Mouse (Mus musculus): ENCODE data around the gene Zfp11. TPM values are rescaled to one million over a fixed set of nuclear protein-coding genes. Genes with fewer than 3 reads are reported as not detected.
"Not testable (repeated sequence)": the region's sequence is repeated elsewhere in the genome, so short reads cannot be mapped to it uniquely, and the experiment has no call there.

Zfp11 gene
- polyA plus RNA-seq, 1 experiment from 2014 or later = 4.3 TPM

- Histone ChIP-seq H3K4me2 (no peak overlapping the region), H3K9ac (no peak overlapping the region), H3K4me1 (replicated peaks) (0 out of 2 replicates have a peak, but pooled peaks cover 6% of the 10 kb centered on the region), H3K4me3 (no peak overlapping the region), H3K9me3 (replicated peaks) (no peaks in the 10 kb centered on the region), H3K36me3 (no peaks in the 10 kb centered on the region), H3K27ac (ENCODE audit: poor library complexity, severe bottlenecking) (no peak overlapping the region), H3K27me3 (replicated peaks) (no peaks in the 10 kb centered on the region)
- no peak for ATAC-seq (ENCODE audit: insufficient number of reproducible peaks, low FRiP score)
- 67% methylated on average over 4 of the region's 4 CpGs for WGBS
Observed at GRCm38 (mm10) chr5:129667851-129668250, 2.0 kb downstream of the Zfp11 start.

DNA sequence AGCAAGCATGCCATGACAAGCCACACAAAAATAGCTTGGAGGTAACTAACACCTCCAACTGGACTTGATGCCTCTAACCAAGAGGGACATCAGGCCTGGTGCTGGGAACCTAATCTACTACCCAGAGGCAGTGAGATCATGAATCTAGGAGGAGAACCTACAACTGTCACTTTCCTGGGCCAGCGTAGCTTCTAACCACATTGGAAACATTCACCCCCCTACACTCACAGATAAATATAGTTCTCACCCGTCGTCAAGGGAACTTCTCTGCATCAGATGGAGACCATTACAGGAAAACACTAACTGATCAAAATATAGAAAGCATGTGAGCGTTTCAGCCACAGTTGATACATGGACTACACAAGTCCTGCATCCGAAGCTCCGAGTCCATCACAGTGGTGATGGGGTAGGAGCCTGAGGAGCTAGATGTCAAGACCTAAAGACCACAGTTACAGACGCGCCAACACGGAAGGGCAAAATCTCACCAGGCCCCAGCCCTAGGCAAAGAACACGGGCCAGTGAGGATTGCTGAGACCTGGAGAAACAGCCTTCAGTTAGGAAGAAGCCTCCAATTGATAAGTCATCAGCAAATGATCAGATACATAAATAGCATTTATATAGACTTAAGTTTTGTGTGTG lies 3.5 kb downstream of the Zfp11 start:
- no peak overlapping the region for H3K27ac ChIP-seq (ENCODE audit: poor library complexity, severe bottlenecking)
- no peak overlapping the region for H3K4me3 ChIP-seq
- 90% methylated on average over 10 of the region's 10 CpGs for WGBS
- H3K9ac ChIP-seq = no peak overlapping the region
- no peak overlapping the region for H3K4me2 ChIP-seq
- 0 out of 2 replicates have a peak, but pooled peaks cover 6% of the 10 kb centered on the region for H3K4me1 ChIP-seq (replicated peaks)
- H3K36me3 ChIP-seq = no peaks in the 10 kb centered on the region
- no peaks in the 10 kb centered on the region for H3K27me3 ChIP-seq (replicated peaks)
- ATAC-seq (ENCODE audit: insufficient number of reproducible peaks, low FRiP score) = no peak
- H3K9me3 ChIP-seq (replicated peaks) = no peaks in the 10 kb centered on the region

GRCm38 (mm10) chr5:129664090-129664489 lies 5.8 kb downstream of the Zfp11 start:
- ATAC-seq (ENCODE audit: insufficient number of reproducible peaks, low FRiP score) = no peak
- H3K27me3 ChIP-seq (replicated peaks) = no peaks in the 10 kb centered on the region
- H3K27ac ChIP-seq (ENCODE audit: poor library complexity, severe bottlenecking) = no peak overlapping the region
- peaks cover 18% of the 10 kb centered on the region for H3K36me3 ChIP-seq
- H3K4me1 ChIP-seq (replicated peaks) = 0 out of 2 replicates have a peak, but pooled peaks cover 6% of the 10 kb centered on the region
- WGBS = 76% methylated on average over 5 of the region's 5 CpGs
- H3K9me3 ChIP-seq (replicated peaks) = no peaks in the 10 kb centered on the region
- no peak overlapping the region for H3K9ac ChIP-seq
- H3K4me2 ChIP-seq = no peak overlapping the region
- no peak overlapping the region for H3K4me3 ChIP-seq

GRCm38 (mm10) chr5:129657931-129658330 lies 12.0 kb downstream of the Zfp11 start:
- Histone ChIP-seq H3K9me3 (replicated peaks) (no peaks in the 10 kb centered on the region), H3K4me3 (no peak overlapping the region), H3K9ac (no peak overlapping the region), H3K36me3 (peaks cover 56% of the 10 kb centered on the region), H3K4me1 (replicated peaks) (no peaks in the 10 kb centered on the region), H3K4me2 (no peak overlapping the region), H3K27ac (ENCODE audit: poor library complexity, severe bottlenecking) (no peak overlapping the region), H3K27me3 (replicated peaks) (no peaks in the 10 kb centered on the region)
- no peak for ATAC-seq (ENCODE audit: insufficient number of reproducible peaks, low FRiP score)
- 89% methylated on average over 15 of the region's 15 CpGs for WGBS

GRCm38 (mm10) chr5:129657016-129657415 lies 12.9 kb downstream of the Zfp11 start:
- H3K4me1 ChIP-seq (replicated peaks) = no peaks in the 10 kb centered on the region
- H3K9me3 ChIP-seq (replicated peaks) = no peaks in the 10 kb centered on the region
- no peak overlapping the region for H3K4me2 ChIP-seq
- H3K27ac ChIP-seq (ENCODE audit: poor library complexity, severe bottlenecking) = no peak overlapping the region
- 94% methylated on average over 10 of the region's 10 CpGs for WGBS
- ATAC-seq (ENCODE audit: insufficient number of reproducible peaks, low FRiP score) = no peak
- no peak overlapping the region for H3K4me3 ChIP-seq
- no peak overlapping the region for H3K9ac ChIP-seq
- no peaks in the 10 kb centered on the region for H3K27me3 ChIP-seq (replicated peaks)
- peaks cover 65% of the 10 kb centered on the region for H3K36me3 ChIP-seq

- H3K27ac ChIP-seq (ENCODE audit: poor library complexity, severe bottlenecking) = no peak overlapping the region
- H3K9ac ChIP-seq = no peak overlapping the region
- no peaks in the 10 kb centered on the region for H3K4me1 ChIP-seq (replicated peaks)
- 87% methylated on average over 5 of the region's 5 CpGs for WGBS
- no peak for ATAC-seq (ENCODE audit: insufficient number of reproducible peaks, low FRiP score)
- no peaks in the 10 kb centered on the region for H3K9me3 ChIP-seq (replicated peaks)
- peaks cover 14% of the 10 kb centered on the region for H3K36me3 ChIP-seq
- H3K4me2 ChIP-seq = no peak overlapping the region
- no peaks in the 10 kb centered on the region for H3K27me3 ChIP-seq (replicated peaks)
- H3K4me3 ChIP-seq = no peak overlapping the region
Observed at GRCm38 (mm10) chr5:129650858-129651257, 19.0 kb downstream of the Zfp11 start.

GRCm38 (mm10) chr5:129632270-129633250 lies 37.3 kb downstream of the Zfp11 start:
- H3K4me3 ChIP-seq; H3K36me3 ChIP-seq; H3K27ac ChIP-seq (ENCODE audit: poor library complexity, severe bottlenecking); H3K9me3 ChIP-seq (replicated peaks); H3K4me2 ChIP-seq; H3K4me1 ChIP-seq (replicated peaks); H3K27me3 ChIP-seq (replicated peaks); ATAC-seq (ENCODE audit: insufficient number of reproducible peaks, low FRiP score); H3K9ac ChIP-seq: not testable (repeated sequence)
- WGBS = 84% methylated on average over 2 of the region's 2 CpGs

DNA sequence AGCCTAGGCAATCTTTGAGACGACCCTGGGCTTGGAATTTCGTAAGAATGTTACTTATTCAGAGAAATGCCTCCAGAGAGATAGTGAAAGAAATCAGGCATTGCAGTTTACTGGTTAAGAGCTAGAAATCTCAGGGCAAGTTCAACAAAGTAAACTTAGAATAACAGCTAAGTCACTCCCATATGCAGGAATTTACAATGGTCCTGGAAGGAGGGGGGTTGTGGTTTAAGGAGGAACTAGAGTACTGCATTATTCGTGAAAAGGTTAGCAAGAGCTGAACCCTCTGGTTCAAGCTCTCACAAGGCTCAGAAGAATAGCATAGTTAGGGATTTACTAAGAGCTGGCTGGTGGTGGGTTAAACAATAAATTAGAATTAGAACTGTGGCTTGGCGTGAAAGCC lies 43.3 kb downstream of the Zfp11 start:
- WGBS = 72% methylated on average over 4 of the region's 4 CpGs
- H3K36me3 ChIP-seq; H3K4me1 ChIP-seq (replicated peaks); H3K4me2 ChIP-seq; H3K9me3 ChIP-seq (replicated peaks); H3K9ac ChIP-seq; H3K27me3 ChIP-seq (replicated peaks); H3K4me3 ChIP-seq; ATAC-seq (ENCODE audit: insufficient number of reproducible peaks, low FRiP score); H3K27ac ChIP-seq (ENCODE audit: poor library complexity, severe bottlenecking): not testable (repeated sequence)

- Histone ChIP-seq H3K27me3 (replicated peaks) (no peaks in the 10 kb centered on the region), H3K9ac (no peak overlapping the region), H3K9me3 (replicated peaks) (no peaks in the 10 kb centered on the region), H3K4me3 (no peak overlapping the region), H3K27ac (ENCODE audit: poor library complexity, severe bottlenecking) (no peak overlapping the region), H3K4me1 (replicated peaks) (no peaks in the 10 kb centered on the region), H3K36me3 (no peaks in the 10 kb centered on the region), H3K4me2 (no peak overlapping the region)
- WGBS = 81% methylated on average over 6 of the region's 6 CpGs
- ATAC-seq (ENCODE audit: insufficient number of reproducible peaks, low FRiP score) = no peak
Observed at GRCm38 (mm10) chr5:129626099-129626498, 43.8 kb downstream of the Zfp11 start.

DNA sequence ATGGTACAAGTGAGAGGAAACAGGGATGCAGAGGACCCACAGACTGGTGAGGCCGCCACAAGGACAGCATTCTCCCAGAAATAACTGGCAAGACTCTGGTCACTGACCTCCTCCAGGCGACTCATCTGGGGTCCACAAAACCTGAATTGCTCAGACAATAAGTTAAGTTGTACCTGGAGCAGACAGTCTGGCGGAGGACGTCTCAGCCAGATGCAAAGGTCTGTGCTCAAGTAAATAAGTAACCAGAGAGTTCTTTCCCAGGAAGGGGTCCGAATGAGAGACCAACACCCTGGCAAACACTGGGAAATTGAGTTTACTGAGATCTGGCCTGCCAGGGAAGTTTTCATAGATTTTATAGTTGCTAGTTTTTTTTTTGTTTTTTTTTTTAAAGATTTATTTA lies 48.5 kb downstream of the Zfp11 start:
- H3K4me3 ChIP-seq = no peak overlapping the region
- no peak for ATAC-seq (ENCODE audit: insufficient number of reproducible peaks, low FRiP score)
- no peak overlapping the region for H3K9ac ChIP-seq
- no peak overlapping the region for H3K4me2 ChIP-seq
- WGBS = 81% methylated on average over 5 of the region's 5 CpGs
- H3K36me3 ChIP-seq = no peaks in the 10 kb centered on the region
- no peaks in the 10 kb centered on the region for H3K4me1 ChIP-seq (replicated peaks)
- no peaks in the 10 kb centered on the region for H3K27me3 ChIP-seq (replicated peaks)
- H3K27ac ChIP-seq (ENCODE audit: poor library complexity, severe bottlenecking) = no peak overlapping the region
- H3K9me3 ChIP-seq (replicated peaks) = no peaks in the 10 kb centered on the region

DNA sequence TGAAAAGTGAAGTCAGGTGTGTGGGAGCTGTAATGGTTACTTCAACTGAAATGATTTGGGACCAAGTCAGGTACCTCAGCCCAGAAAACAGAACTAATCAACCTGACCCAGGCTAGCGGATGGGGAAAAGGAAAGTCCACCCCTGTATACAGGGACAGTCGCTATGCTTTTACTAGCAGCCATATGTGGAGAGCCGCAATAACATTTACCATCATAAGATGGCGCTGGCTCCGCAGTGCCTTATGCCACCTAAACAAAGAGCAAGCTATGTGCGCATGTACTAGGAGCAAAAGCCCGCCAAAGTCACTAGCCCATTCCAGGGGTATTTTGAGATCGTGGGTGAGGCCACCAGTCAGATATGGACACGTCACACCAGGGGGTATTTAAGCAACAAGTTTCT lies 49.3 kb downstream of the Zfp11 start:
- not testable (repeated sequence) for H3K27ac ChIP-seq (ENCODE audit: poor library complexity, severe bottlenecking); H3K9me3 ChIP-seq (replicated peaks); ATAC-seq (ENCODE audit: insufficient number of reproducible peaks, low FRiP score); H3K36me3 ChIP-seq; H3K4me2 ChIP-seq; H3K9ac ChIP-seq; H3K27me3 ChIP-seq (replicated peaks); H3K4me1 ChIP-seq (replicated peaks); H3K4me3 ChIP-seq
- 50% methylated on average over 9 of the region's 9 CpGs for WGBS

Data from heart, embryonic 12.5 days (tissue).